Mouse (Mus musculus): Measurements from ENCODE around the gene Dthd1.

DNA sequence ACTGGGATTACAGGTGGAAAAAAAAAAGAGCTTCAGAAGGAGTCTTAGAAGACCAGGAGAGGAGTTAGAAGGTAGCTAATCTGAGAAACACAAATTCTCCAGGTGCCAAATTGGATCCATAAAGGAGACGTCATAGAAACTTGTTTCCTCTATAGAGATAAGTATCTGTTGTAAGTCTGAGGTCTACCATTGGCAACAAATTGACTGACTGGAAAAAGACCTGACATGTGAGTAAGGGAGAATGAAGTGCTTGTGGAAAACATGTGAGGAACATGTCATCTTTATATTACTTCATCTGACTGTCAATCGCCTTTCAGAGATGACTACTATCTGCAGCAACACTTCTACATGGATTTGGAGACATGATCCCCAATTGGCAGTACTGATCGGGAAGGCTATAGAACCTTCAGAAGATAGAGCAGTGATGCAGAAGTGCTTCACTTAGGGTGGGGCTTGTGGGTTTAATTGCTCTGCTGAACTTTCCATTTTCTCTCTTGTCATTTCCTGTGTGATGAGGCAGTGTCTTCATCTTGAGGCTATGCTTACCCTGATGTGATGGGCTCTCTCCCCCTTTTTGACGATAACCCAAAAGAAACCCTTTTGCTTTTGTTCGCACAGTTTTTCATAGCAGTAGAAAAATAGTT lies 22.6 kb upstream of the Dthd1 start:
- TF ChIP-seq GATA1 (IDR thresholded peaks at IDR 0.05; ENCODE audit: borderline replicate concordance, low read length) (no peak), FLI1 (IDR thresholded peaks at IDR 0.05; ENCODE audit: low read length) (no peak)
